Mouse (Mus musculus) ES-E14 (cell line): ENCODE data around the gene Man2a1. TPM values are rescaled to one million over a fixed set of nuclear protein-coding genes. Genes with fewer than 3 reads are reported as not detected.
"Not testable (repeated sequence)": the region's sequence is repeated elsewhere in the genome, so short reads cannot be mapped to it uniquely, and the experiment has no call there.

ENCODE experiments used
- DNase-seq: peaks from one replicate; pipeline ENCODE4 v3.0.0-alpha.2; 2013; ENCODE audit warnings: low read depth, low spot score
- H3K27ac ChIP-seq: 2 replicates; pipeline ENCODE4 v1.5.1; 2012; ENCODE audit warnings: low read depth, mild to moderate bottlenecking, low read length, moderate library complexity, mixed read lengths; ENCODE audit not compliant: poor library complexity, insufficient read depth, severe bottlenecking
- H3K36me3 ChIP-seq: 2 replicates; pipeline ENCODE4 v1.6.1; 2012; ENCODE audit warnings: mild to moderate bottlenecking, low read length, moderate library complexity, mixed read lengths; ENCODE audit not compliant: control insufficient read depth, poor library complexity, insufficient read depth, severe bottlenecking
- H3K4me1 ChIP-seq, 2 experiments: fragments of 150-350 bp in 1 of 2; sonication (generic) in 1 of 2; 2 replicates each; pipeline ENCODE4 v1.6.1; 2012; ENCODE audit warnings: low read length in 2 of 2, mild to moderate bottlenecking in 1 of 2, mixed read lengths in 1 of 2; ENCODE audit not compliant: control insufficient read depth in 2 of 2, insufficient read depth in 2 of 2, poor library complexity in 1 of 2
- H3K4me3 ChIP-seq, 2 experiments: fragments of 150-350 bp in 1 of 2; sonication (generic) in 1 of 2; 2 replicates each; pipeline ENCODE4 v1.5.1; 2012; ENCODE audit warnings: low read length in 2 of 2, low read depth in 1 of 2, mild to moderate bottlenecking in 1 of 2, mixed read lengths in 1 of 2; ENCODE audit not compliant: insufficient read depth in 1 of 2, poor library complexity in 1 of 2, severe bottlenecking in 1 of 2
- H3K9ac ChIP-seq: 2 replicates; pipeline ENCODE4 v1.6.1; 2012; ENCODE audit warnings: low read depth, mild to moderate bottlenecking, low read length, mixed read lengths; ENCODE audit not compliant: poor library complexity, insufficient read depth, severe bottlenecking
- H3K9me3 ChIP-seq: fragments of 150-350 bp; sonication (generic); 2 replicates; pipeline ENCODE4 v1.6.1; 2012; ENCODE audit warnings: low read depth, mild to moderate bottlenecking, low read length; ENCODE audit not compliant: control insufficient read depth, insufficient read depth
- CHD2 ChIP-seq: IDR thresholded peaks from 2 replicates; pipeline ENCODE4 v1.6.1; 2014; ENCODE audit warnings: mild to moderate bottlenecking, low read depth, low read length, inconsistent platforms
- HCFC1 ChIP-seq: IDR thresholded peaks from 2 replicates; pipeline ENCODE4 v1.6.1; 2012; ENCODE audit warnings: low read length, inconsistent platforms, borderline replicate concordance; ENCODE audit not compliant: insufficient read depth
- MAFK ChIP-seq: IDR thresholded peaks from 2 replicates; pipeline ENCODE4 v1.6.1; 2014; ENCODE audit warnings: mild to moderate bottlenecking, low read depth, low read length, inconsistent platforms; ENCODE audit not compliant: insufficient read depth
- ZC3H11A ChIP-seq: IDR thresholded peaks from 2 replicates; pipeline ENCODE4 v1.6.1; 2012; ENCODE audit warnings: low read depth, mild to moderate bottlenecking, inconsistent platforms, low read length, borderline replicate concordance
- ZNF384 ChIP-seq: IDR thresholded peaks from 2 replicates; pipeline ENCODE4 v1.6.1; 2012; ENCODE audit warnings: low read depth, low read length, inconsistent platforms
- in situ Hi-C, 2 experiments: fragments of 600-800 bp; cut with MboI; formaldehyde crosslinking; loops; one replicate each; pipeline ENCODE4 v1.15.1; 2025; ENCODE audit warnings: low sequenced_read_pairs in 2 of 2, inconsistent platforms in 1 of 2; ENCODE audit not compliant: unreplicated experiment in 2 of 2
- total RNA-seq: library from RNA; depleted of rRNA; stranded (reverse); fragments of 300-350 nt; gene quantifications from 2 replicates; pipeline ENCODE4 v1.2.3, GENCODE M21; 2012

Gene Man2a1
- total RNA-seq, 1 experiment: 42.7 TPM

DNA sequence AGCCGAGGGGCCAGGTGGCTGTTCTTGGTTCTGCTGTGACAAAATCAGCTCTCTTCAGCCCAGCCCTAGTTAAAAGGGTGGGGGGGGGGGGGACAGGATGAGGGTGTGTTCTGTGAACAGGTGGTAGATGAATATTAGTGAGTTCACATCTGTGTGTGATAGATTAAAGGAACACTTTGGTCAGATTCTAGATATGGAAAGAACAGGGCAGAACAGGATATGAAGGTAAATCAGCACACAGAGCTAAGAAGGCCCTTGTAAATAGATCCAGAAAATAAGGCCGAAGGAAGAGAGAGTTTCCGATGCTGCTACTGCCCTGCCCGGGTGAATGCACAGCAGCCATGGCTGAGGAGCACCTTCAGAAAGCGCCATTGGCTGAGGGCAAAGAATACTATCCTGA is 154.7 kb downstream of the Man2a1 start:
- no peak for TF ChIP-seq ZC3H11A
- TF ChIP-seq ZNF384: no peak
- TF ChIP-seq CHD2: no peak
- TF ChIP-seq MAFK: no peak
- no peak for TF ChIP-seq HCFC1
- no peaks in the 10 kb centered on the region for H3K36me3 ChIP-seq
- no peak overlapping the region for H3K9ac ChIP-seq
- no peaks in the 10 kb centered on the region for H3K9me3 ChIP-seq
- in situ Hi-C loops: no loop called here
- H3K4me1 ChIP-seq: no peaks in the 10 kb centered on the region
- DNase-seq: no peak
- H3K4me3 ChIP-seq: no peak overlapping the region
- no peak overlapping the region for H3K27ac ChIP-seq

DNA sequence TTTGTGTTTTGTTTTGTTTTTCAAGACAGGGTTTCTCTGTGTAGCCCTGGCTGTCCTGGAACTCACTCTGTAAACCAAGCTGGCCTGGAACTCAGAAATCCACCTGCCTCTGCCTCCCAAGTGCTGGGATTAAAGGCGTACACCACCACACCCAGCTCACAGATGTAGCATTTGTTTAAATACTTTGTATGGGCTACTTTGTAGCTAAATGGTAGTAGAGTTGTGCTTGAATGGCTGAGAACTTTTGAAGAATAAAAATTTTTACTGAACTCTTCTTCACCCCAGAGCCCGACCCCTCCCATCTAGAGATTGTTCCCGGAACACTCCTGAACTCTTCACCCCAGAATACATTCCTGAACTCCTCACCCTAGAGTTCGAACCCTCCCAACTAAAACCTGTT is 162.1 kb downstream of the Man2a1 start:
- H3K4me1 ChIP-seq, H3K9ac ChIP-seq, H3K36me3 ChIP-seq, H3K27ac ChIP-seq, H3K9me3 ChIP-seq, in situ Hi-C loops, H3K4me3 ChIP-seq, DNase-seq: not testable (repeated sequence)

- Histone ChIP-seq H3K9ac (no peak overlapping the region), H3K9me3 (no peaks in the 10 kb centered on the region), H3K36me3 (no peaks in the 10 kb centered on the region), H3K4me3 (no peak overlapping the region), H3K27ac (no peak overlapping the region), H3K4me1 (no peaks in the 10 kb centered on the region)
- DNase-seq: no peak
- TF ChIP-seq ZNF384 (no peak), CHD2 (no peak), ZC3H11A (no peak), HCFC1 (no peak), MAFK (no peak)
- in situ Hi-C loops: no loop called here
Measured at GRCm38 (mm10) chr17:64763491-64763890, 163.0 kb downstream of the Man2a1 start.

DNA sequence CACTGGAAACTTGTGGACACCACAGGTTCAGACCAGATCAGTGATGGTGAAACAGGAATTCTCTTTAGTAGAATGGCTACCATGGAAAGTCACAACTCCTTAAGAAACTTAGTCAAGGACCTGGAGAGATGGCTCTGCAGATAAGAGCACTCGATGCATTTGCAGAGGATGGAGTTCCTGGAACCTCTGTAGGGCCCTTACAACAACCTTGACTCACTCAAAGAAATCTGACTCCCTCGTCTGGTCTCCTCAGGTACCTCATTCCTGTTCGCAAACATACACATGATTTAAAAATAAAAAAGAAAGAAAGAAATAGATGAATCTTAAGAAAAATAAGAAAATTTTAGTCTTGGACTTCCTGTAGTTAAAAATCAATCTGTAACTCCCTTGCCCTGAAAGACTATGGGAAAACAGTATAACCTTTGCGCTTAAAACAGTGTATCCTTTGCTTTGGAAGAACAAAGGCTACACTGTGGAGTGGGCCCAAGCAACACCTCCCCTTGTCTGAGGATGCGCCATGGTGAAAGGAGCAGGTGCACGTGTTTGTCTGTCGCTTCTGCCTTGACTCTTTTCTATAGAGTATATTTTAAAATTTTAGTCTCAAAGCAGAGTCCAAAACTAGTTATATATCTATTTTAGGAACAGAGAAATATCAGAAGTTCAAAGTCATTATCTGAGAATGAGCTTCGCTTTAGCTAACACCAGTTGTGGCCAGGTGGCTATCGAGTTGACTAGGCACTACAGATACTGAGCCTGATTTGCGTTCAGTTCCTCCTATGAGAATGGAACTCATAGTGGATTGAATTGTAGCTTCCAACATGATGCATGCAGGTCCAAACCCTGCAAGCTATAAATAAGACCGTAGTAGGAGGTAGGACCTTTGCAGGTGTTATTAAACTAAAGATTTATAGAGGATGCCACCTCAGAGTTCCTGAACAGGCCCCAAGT is 163.9 kb downstream of the Man2a1 start:
- Histone ChIP-seq H3K4me1 (no peaks in the 10 kb centered on the region), H3K27ac (no peak overlapping the region), H3K36me3 (no peaks in the 10 kb centered on the region), H3K9me3 (no peaks in the 10 kb centered on the region), H3K4me3 (no peak overlapping the region), H3K9ac (no peak overlapping the region)
- no peak for DNase-seq
- TF ChIP-seq ZC3H11A (no peak), CHD2 (no peak), ZNF384 (no peak), MAFK (no peak), HCFC1 (no peak)
- in situ Hi-C loops: no loop called here

- in situ Hi-C loops: no loop called here
- H3K9me3 ChIP-seq: no peaks in the 10 kb centered on the region
- H3K9ac ChIP-seq: no peak overlapping the region
- no peak for DNase-seq
- no peak overlapping the region for H3K4me3 ChIP-seq
- H3K36me3 ChIP-seq: no peaks in the 10 kb centered on the region
- no peak overlapping the region for H3K27ac ChIP-seq
- TF ChIP-seq HCFC1 (no peak), MAFK (no peak), CHD2 (no peak), ZC3H11A (no peak), ZNF384 (no peak)
- no peaks in the 10 kb centered on the region for H3K4me1 ChIP-seq
Measured at GRCm38 (mm10) chr17:64765286-64765685, 164.8 kb downstream of the Man2a1 start.
